Mouse (Mus musculus): ENCODE data around the gene Man1a2.

GRCm38 (mm10) chr3:100688747-100689146, 3.4 kb upstream of the Man1a2 start:
- TF ChIP-seq CEBPB (IDR thresholded peaks at IDR 0.05; ENCODE audit: low read depth) (no peak), CTCF (IDR thresholded peaks at IDR 0.05; ENCODE audit: control insufficient read depth, insufficient read depth, insufficient read length) (no peak)
